Mouse (Mus musculus): ENCODE measurements around the gene Ccdc40.

Ccdc40 gene

GRCm38 (mm10) chr11:119228091-119228781 lies at the start of gene Ccdc40, which contains the start of gene Tbc1d16:
Ccdc40 (plus strand) TSS chr11:119228572.
Tbc1d16 (minus strand) TSS chr11:119228499.
- peak; percentile 72 for DNase-seq (ENCODE audit: low spot score)

GRCm38 (mm10) chr11:119180824-119181582 lies 47.4 kb upstream of the Ccdc40 start:
- no peak for DNase-seq (ENCODE audit: low spot score)

- DNase-seq (ENCODE audit: low spot score): no peak
Observed at GRCm38 (mm10) chr11:119181861-119182395, 46.4 kb upstream of the Ccdc40 start.

GRCm38 (mm10) chr11:119183684-119184310 lies 44.6 kb upstream of the Ccdc40 start:
- no peak for DNase-seq (ENCODE audit: low spot score)

GRCm38 (mm10) chr11:119186381-119186780 lies 42.0 kb upstream of the Ccdc40 start:
- peak; percentile 88 for DNase-seq (ENCODE audit: low spot score)

- DNase-seq (ENCODE audit: low spot score): peak; percentile 26
Observed at GRCm38 (mm10) chr11:119186989-119187799, 41.2 kb upstream of the Ccdc40 start.

GRCm38 (mm10) chr11:119187800-119188197 lies 40.6 kb upstream of the Ccdc40 start:
- peak; percentile 19 for DNase-seq (ENCODE audit: low spot score)

GRCm38 (mm10) chr11:119188389-119188788 lies 40.0 kb upstream of the Ccdc40 start:
- peak; percentile 69 for DNase-seq (ENCODE audit: low spot score)

GRCm38 (mm10) chr11:119189319-119189718 lies 39.1 kb upstream of the Ccdc40 start:
- no peak for DNase-seq (ENCODE audit: low spot score)

GRCm38 (mm10) chr11:119190498-119190897 lies 37.9 kb upstream of the Ccdc40 start:
- peak; percentile 69 for DNase-seq (ENCODE audit: low spot score)

- no peak for DNase-seq (ENCODE audit: low spot score)
Observed at GRCm38 (mm10) chr11:119191606-119192081, 36.7 kb upstream of the Ccdc40 start.

- DNase-seq (ENCODE audit: low spot score): peak; percentile 53
Observed at GRCm38 (mm10) chr11:119192176-119192575, 36.2 kb upstream of the Ccdc40 start.

GRCm38 (mm10) chr11:119192605-119193004 lies 35.8 kb upstream of the Ccdc40 start:
- DNase-seq (ENCODE audit: low spot score): no peak

GRCm38 (mm10) chr11:119197618-119198563 lies 30.5 kb upstream of the Ccdc40 start:
- no peak for DNase-seq (ENCODE audit: low spot score)

GRCm38 (mm10) chr11:119198564-119199232 lies 29.7 kb upstream of the Ccdc40 start:
- DNase-seq (ENCODE audit: low spot score): no peak

GRCm38 (mm10) chr11:119199233-119199601 lies 29.2 kb upstream of the Ccdc40 start:
- no peak for DNase-seq (ENCODE audit: low spot score)

GRCm38 (mm10) chr11:119203423-119203822 lies 24.9 kb upstream of the Ccdc40 start:
- peak; percentile 59 for DNase-seq (ENCODE audit: low spot score)

GRCm38 (mm10) chr11:119205738-119206137 lies 22.6 kb upstream of the Ccdc40 start:
- no peak for DNase-seq (ENCODE audit: low spot score)

- DNase-seq (ENCODE audit: low spot score): peak; percentile 85
Observed at GRCm38 (mm10) chr11:119206562-119206961, 21.8 kb upstream of the Ccdc40 start.

GRCm38 (mm10) chr11:119207986-119208385 lies 20.4 kb upstream of the Ccdc40 start:
- DNase-seq (ENCODE audit: low spot score): no peak

Measured in adipocyte (in vitro differentiated cells).